Mouse (Mus musculus): ENCODE results near the gene Phactr3. TPM values are rescaled to one million over a fixed set of nuclear protein-coding genes. Genes with fewer than 3 reads are reported as not detected.
"Not testable (repeated sequence)": the region's sequence is repeated elsewhere in the genome, so short reads cannot be mapped to it uniquely, and the experiment has no call there.

Gene Phactr3
- total RNA-seq, 2 experiments from 2014 or later: not detected

- no peak for ATAC-seq (replicated peaks; ENCODE audit: low FRiP score, poor library complexity, severe bottlenecking)
Observed at GRCm38 (mm10) chr2:178321271-178321670, 202.5 kb downstream of the Phactr3 start.

- ATAC-seq (replicated peaks; ENCODE audit: low FRiP score, poor library complexity, severe bottlenecking): no peak
Observed at GRCm38 (mm10) chr2:178324410-178324809, 205.6 kb downstream of the Phactr3 start.

- no peak for ATAC-seq (replicated peaks; ENCODE audit: low FRiP score, poor library complexity, severe bottlenecking)
Observed at GRCm38 (mm10) chr2:178324818-178325217, 206.0 kb downstream of the Phactr3 start.

GRCm38 (mm10) chr2:178326067-178326466 is 207.3 kb downstream of the Phactr3 start:
- no peak for ATAC-seq (replicated peaks; ENCODE audit: low FRiP score, poor library complexity, severe bottlenecking)

- ATAC-seq (replicated peaks; ENCODE audit: low FRiP score, poor library complexity, severe bottlenecking): no peak
Observed at GRCm38 (mm10) chr2:178326750-178327465, 208.1 kb downstream of the Phactr3 start.

GRCm38 (mm10) chr2:178327466-178328040 is 208.8 kb downstream of the Phactr3 start:
- ATAC-seq (replicated peaks; ENCODE audit: low FRiP score, poor library complexity, severe bottlenecking): no peak

- ATAC-seq (replicated peaks; ENCODE audit: low FRiP score, poor library complexity, severe bottlenecking): no peak
Observed at GRCm38 (mm10) chr2:178329551-178329950, 210.8 kb downstream of the Phactr3 start.

- no peak for ATAC-seq (replicated peaks; ENCODE audit: low FRiP score, poor library complexity, severe bottlenecking)
Observed at GRCm38 (mm10) chr2:178329986-178330385, 211.2 kb downstream of the Phactr3 start.

GRCm38 (mm10) chr2:178337878-178338277 is 219.1 kb downstream of the Phactr3 start:
- no peak for ATAC-seq (replicated peaks; ENCODE audit: low FRiP score, poor library complexity, severe bottlenecking)

- no peak for ATAC-seq (replicated peaks; ENCODE audit: low FRiP score, poor library complexity, severe bottlenecking)
Observed at GRCm38 (mm10) chr2:178339044-178339443, 220.3 kb downstream of the Phactr3 start.

- not testable (repeated sequence) for ATAC-seq (replicated peaks; ENCODE audit: low FRiP score, poor library complexity, severe bottlenecking)
Observed at GRCm38 (mm10) chr2:178342105-178342504, 223.3 kb downstream of the Phactr3 start.

- ATAC-seq (replicated peaks; ENCODE audit: low FRiP score, poor library complexity, severe bottlenecking): no peak
Observed at GRCm38 (mm10) chr2:178342597-178342996, 223.8 kb downstream of the Phactr3 start.

Other genes with a start within 250 kb of the Phactr3 start
- 0.84 TPM in 1 of 2 replicates, not detected in the other for gene Gm14327, start 221.9 kb upstream of the Phactr3 start, total RNA-seq (2015; ENCODE audit: low replicate concordance)
- 4.0 TPM in 1 of 2 replicates, not detected in the other for gene Gm14327, start 221.9 kb upstream of the Phactr3 start, total RNA-seq (2017; ENCODE audit: low replicate concordance)
- not detected in 2 replicates for gene Zfp972, start 193.4 kb upstream of the Phactr3 start, total RNA-seq (2015; ENCODE audit: low replicate concordance)
- not detected in 2 replicates for gene Zfp972, start 193.4 kb upstream of the Phactr3 start, total RNA-seq (2017; ENCODE audit: low replicate concordance)
- 1.0 and 11.9 TPM in 2 replicates for gene Gm14326, start 161.7 kb upstream of the Phactr3 start, total RNA-seq (2015; ENCODE audit: low replicate concordance)
- gene Gm14326, start 161.7 kb upstream of the Phactr3 start, total RNA-seq (2017; ENCODE audit: low replicate concordance): 1.8 and 3.5 TPM in 2 replicates
- gene Zfp971, start 95.7 kb upstream of the Phactr3 start, total RNA-seq (2015; ENCODE audit: low replicate concordance): 15.4 and 28.0 TPM in 2 replicates
- 8.2 and 12.8 TPM in 2 replicates for gene Zfp971, start 95.7 kb upstream of the Phactr3 start, total RNA-seq (2017; ENCODE audit: low replicate concordance)
- 0.77 and 2.5 TPM in 2 replicates for gene Zfp931, start 40.5 kb upstream of the Phactr3 start, total RNA-seq (2015; ENCODE audit: low replicate concordance)
- 1.5 and 4.2 TPM in 2 replicates for gene Zfp931, start 40.5 kb upstream of the Phactr3 start, total RNA-seq (2017; ENCODE audit: low replicate concordance)